Mouse (Mus musculus) brain, embryonic 14.5 days (tissue): ENCODE data around the gene Gm49373.

Experiments
- CTCF ChIP-seq: fragments of 200-500 bp; IDR thresholded peaks from 2 replicates; pipeline ENCODE4 v1.5.1; 2012; ENCODE audit warnings: inconsistent platforms, mild to moderate bottlenecking, moderate library complexity, borderline replicate concordance; ENCODE audit not compliant: insufficient read depth, insufficient read length; ENCODE audit errors: extremely low read depth
- POLR2A ChIP-seq: fragments of 200-500 bp; IDR thresholded peaks from 2 replicates; pipeline ENCODE4 v1.6.1; 2012; ENCODE audit warnings: mild to moderate bottlenecking, inconsistent platforms, borderline replicate concordance; ENCODE audit not compliant: poor library complexity, insufficient read depth, insufficient read length, severe bottlenecking; ENCODE audit errors: extremely low read depth

DNA sequence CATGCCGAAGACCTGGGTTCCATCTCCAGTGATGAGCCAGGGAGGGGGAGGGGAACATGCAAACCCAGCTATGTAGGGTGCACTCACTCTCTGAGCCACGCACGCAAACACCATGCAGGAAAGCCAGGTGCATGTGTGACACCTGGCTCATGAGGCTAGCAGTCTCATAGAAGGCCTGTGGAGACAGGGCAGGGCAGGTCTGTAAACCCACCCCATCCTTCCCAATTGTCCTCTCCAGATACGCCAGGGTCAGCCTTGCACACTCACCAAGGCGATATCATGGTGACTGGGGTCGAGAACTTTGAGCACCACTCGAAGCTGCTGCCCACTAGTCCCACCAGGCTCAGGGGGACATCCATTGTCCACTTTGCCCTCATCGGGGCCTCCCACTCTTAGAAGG lies 42.2 kb upstream of the Gm49373 start:
- TF ChIP-seq CTCF (no peak), POLR2A (no peak)
